16 mouse cellular contexts compared by ENCODE assay signal in genomic region chr3:28142121-28142520, GRCm38 (mm10).
DNase-seq lines count a peak whose midpoint lies in the region; ATAC-seq lines count a peak whose summit lies in the region.
"Had no signal": no experiment of that assay in that cellular context is flagged by ENCODE, and none has a peak within 500 bp of the region (broad histone marks: within the 10 kb centered on the region; RNA-seq: fewer than 3 reads in every experiment).

No protein-coding gene starts in this region.

- no peak overlapping the region for H3K4me2 ChIP-seq in heart, embryonic 12.5 days
- H3K4me2 ChIP-seq in forebrain, embryonic 15.5 days (replicated peaks) = no peak overlapping the region
- H3K4me2 ChIP-seq: embryonic facial prominence, embryonic 12.5 days; hindbrain, embryonic 12.5 days; lung, embryonic 14.5 days; neural tube, embryonic 12.5 days had no signal

- 68% methylated on average over 2 of the region's 2 CpGs for WGBS in heart, embryonic 12.5 days
- 71% methylated on average over 2 of the region's 2 CpGs for WGBS in forebrain, embryonic 15.5 days

- no peaks in the 10 kb centered on the region for H3K4me1 ChIP-seq in heart, embryonic 12.5 days (replicated peaks)
- H3K4me1 ChIP-seq in forebrain, embryonic 15.5 days = no peaks in the 10 kb centered on the region
- H3K4me1 ChIP-seq: embryonic facial prominence, embryonic 12.5 days; hindbrain, embryonic 12.5 days; neural tube, embryonic 12.5 days had no signal

- H3K9me3 ChIP-seq in heart, embryonic 12.5 days (replicated peaks) = no peaks in the 10 kb centered on the region
- no peaks in the 10 kb centered on the region for H3K9me3 ChIP-seq in forebrain, embryonic 15.5 days
- H3K9me3 ChIP-seq: embryonic facial prominence, embryonic 12.5 days; hindbrain, embryonic 12.5 days; neural tube, embryonic 12.5 days had no signal

- no peak for ATAC-seq in heart, embryonic 12.5 days (ENCODE audit: insufficient number of reproducible peaks, low FRiP score)
- ATAC-seq in forebrain, embryonic 15.5 days (replicated peaks) = no peak
- ATAC-seq: inflammation-experienced regulatory T-cells, adult 6 months had no signal

- H3K4me3 ChIP-seq in heart, embryonic 12.5 days = no peak overlapping the region
- no peak overlapping the region for H3K4me3 ChIP-seq in forebrain, embryonic 15.5 days
- H3K4me3 ChIP-seq: embryonic facial prominence, embryonic 12.5 days; hindbrain, embryonic 12.5 days; neural tube, embryonic 12.5 days had no signal

- no peak overlapping the region for H3K9ac ChIP-seq in heart, embryonic 12.5 days
- H3K9ac ChIP-seq in forebrain, embryonic 15.5 days (replicated peaks) = no peak overlapping the region
- H3K9ac ChIP-seq: embryonic facial prominence, embryonic 12.5 days; hindbrain, embryonic 12.5 days; lung, embryonic 14.5 days; neural tube, embryonic 12.5 days had no signal

- DNase-seq in heart, adult 18-20 months = peak; percentile 65 to 85
- peak; percentile 39 for DNase-seq in 3T3-L1 (ENCODE audit: low read depth, low spot score)
- peak; percentile 68 for DNase-seq in heart, adult 8-10 months (ENCODE audit: low spot score)
- peak; percentile 41 for DNase-seq in lung, postnatal 10 days
- no peak for DNase-seq in right cerebral cortex, adult 2 months (ENCODE audit: low spot score in 2 of 2)
- no peak for DNase-seq in kidney, adult 8-10 months
- DNase-seq: cerebellum, adult 8-10 months; left cerebral cortex, postnatal 4 days; lung, embryonic 14.5 days; thymus, postnatal 14 days had no signal

- H3K27ac ChIP-seq in heart, embryonic 12.5 days (ENCODE audit: poor library complexity, severe bottlenecking) = no peak overlapping the region
- H3K27ac ChIP-seq in forebrain, embryonic 15.5 days (replicated peaks) = no peak overlapping the region
- H3K27ac ChIP-seq: embryonic facial prominence, embryonic 12.5 days; hindbrain, embryonic 12.5 days; neural tube, embryonic 12.5 days had no signal

- no peaks in the 10 kb centered on the region for H3K27me3 ChIP-seq in heart, embryonic 12.5 days (replicated peaks)
- H3K27me3 ChIP-seq in forebrain, embryonic 15.5 days = no peaks in the 10 kb centered on the region
- H3K27me3 ChIP-seq: embryonic facial prominence, embryonic 12.5 days; hindbrain, embryonic 12.5 days; neural tube, embryonic 12.5 days had no signal

- 0 out of 2 replicates have a peak, but pooled peaks cover 3% of the 10 kb centered on the region for H3K36me3 ChIP-seq in heart, embryonic 12.5 days
- H3K36me3 ChIP-seq in forebrain, embryonic 15.5 days = no peaks in the 10 kb centered on the region
- H3K36me3 ChIP-seq: embryonic facial prominence, embryonic 12.5 days; hindbrain, embryonic 12.5 days; neural tube, embryonic 12.5 days had no signal

Comparison
In these comparisons a context has a peak if more than half of its experiments do, and no peak if none do; other contexts are left out.
1. DNase-seq: peak in heart, adult 18-20 months (2 of 2), 3T3-L1 (single experiment), heart, adult 8-10 months (single experiment) and lung, postnatal 10 days (single experiment); none in right cerebral cortex, adult 2 months (0 of 2) and kidney, adult 8-10 months (0 of 2).